Mouse (Mus musculus): ENCODE measurements around the gene Surf2.

GRCm38 (mm10) chr2:26912253-26912770 is 3.9 kb upstream of the Surf2 start:
- TF ChIP-seq POLR2A (IDR thresholded peaks at IDR 0.05; ENCODE audit: low read depth, low read length) = no peak
- no peak for TF ChIP-seq CTCF (IDR thresholded peaks at IDR 0.05; ENCODE audit: extremely low read depth, insufficient read length, insufficient replicate concordance, low read depth, low read length)

Data from small intestine, adult 2 months (tissue).